Mouse (Mus musculus): ENCODE results near the gene Rad23a.

Gene Rad23a

GRCm38 (mm10) chr8:84840248-84840999 is at the start of gene Rad23a:
TSS of gene Rad23a (minus strand) at chr8:84840665.
- peak; percentile 78 for DNase-seq (ENCODE audit: low spot score)

GRCm38 (mm10) chr8:84889141-84889540 is 48.7 kb upstream of the Rad23a start:
- DNase-seq (ENCODE audit: low spot score) = no peak

- DNase-seq (ENCODE audit: low spot score) = no peak
Observed at GRCm38 (mm10) chr8:84888280-84888679, 47.8 kb upstream of the Rad23a start.

DNA sequence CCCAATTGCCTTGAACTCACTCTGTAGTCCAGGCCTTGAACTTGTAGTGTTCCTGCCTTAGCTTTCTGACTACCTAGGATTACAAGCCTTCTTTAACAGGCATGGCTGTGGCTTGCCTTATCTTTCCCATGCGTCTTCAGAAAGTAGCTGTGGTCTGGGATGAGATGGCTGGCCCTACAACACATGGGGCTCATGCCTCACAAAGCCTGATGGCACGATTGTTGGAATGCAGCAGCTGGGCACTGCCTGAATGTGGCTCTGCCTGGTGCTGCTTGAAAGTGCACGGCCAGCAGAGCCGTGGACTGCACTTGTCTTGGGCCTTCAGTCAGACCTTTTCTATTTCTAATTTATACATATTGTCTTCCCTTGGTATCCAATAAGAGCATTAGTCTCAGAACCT is 44.3 kb upstream of the Rad23a start:
- no peak for DNase-seq (ENCODE audit: low spot score)

DNA sequence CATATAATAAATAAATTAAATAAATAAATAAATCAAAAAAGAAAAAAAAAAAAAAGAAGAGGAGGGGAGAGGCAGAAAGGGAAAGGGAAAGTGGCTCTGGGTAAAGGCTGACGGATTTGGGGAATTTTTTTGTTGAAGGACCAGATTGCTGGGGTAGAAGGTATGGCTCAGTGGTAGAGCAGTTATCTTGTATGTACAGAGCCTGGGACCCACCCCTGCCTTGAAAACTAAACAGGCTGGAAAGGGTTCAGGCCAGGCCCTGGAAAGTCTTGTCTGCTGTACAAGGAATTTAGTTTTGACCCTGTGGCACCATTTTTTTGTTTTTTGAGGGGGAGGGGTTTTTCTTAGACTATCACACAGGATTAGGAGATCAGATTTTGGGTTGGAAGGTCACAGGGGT is 38.5 kb upstream of the Rad23a start:
- DNase-seq (ENCODE audit: low spot score) = no peak

GRCm38 (mm10) chr8:84877297-84878035 is 37.0 kb upstream of the Rad23a start:
- no peak for DNase-seq (ENCODE audit: low spot score)

GRCm38 (mm10) chr8:84874339-84874738 is 33.9 kb upstream of the Rad23a start:
- DNase-seq (ENCODE audit: low spot score) = no peak

DNA sequence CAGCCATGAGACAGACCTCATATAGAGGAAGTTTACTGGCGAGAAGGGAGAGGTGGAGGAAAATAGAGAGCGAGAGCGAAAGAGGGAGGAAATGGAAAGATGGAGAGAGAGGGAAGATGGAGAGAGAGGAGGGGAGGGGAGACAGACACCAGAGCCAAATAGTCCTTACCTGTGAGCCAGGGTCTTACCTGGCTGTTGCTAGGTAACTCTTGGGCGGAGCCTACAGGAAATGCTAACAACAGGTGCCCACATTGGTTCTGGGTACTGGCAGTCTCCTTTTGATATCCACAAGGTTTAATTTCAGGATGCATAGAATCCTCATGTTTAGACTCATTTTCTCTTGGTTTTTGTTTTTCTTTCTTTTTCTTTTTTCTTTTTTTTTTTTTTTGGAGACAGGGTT is 32.6 kb upstream of the Rad23a start:
- DNase-seq (ENCODE audit: low spot score) = no peak

DNA sequence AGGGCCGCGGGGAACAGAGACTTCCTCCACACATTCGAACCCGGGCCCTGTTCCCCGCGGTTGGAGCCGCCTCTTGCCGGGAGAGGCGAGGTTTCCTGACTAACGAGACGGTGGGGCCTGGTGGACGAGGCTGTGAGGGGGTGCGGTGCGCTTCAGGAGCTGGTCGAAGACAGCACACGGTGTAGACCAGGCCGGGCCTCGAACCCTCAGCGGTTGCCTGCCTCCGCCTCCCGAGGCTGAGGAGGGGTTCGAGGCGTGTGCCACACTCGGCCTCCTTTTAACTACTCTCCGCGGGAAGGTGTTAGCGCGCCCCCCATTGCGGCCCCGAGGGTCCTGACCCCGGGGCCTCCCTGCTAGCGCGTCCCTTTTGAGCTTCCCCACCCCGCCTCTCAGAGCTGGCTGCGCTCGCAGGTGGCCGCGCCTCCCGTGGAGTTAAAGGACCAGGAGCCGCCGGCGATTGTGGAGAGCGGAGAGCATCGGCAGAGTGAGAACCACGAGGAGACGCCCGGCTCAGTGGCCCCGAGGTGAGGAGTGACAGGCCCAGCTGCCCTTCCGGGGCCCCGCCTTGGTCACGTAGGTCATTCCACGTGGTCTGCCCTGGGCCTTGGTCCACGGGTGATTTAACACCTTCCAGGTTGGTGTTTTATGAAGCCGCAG is 32.0 kb upstream of the Rad23a start:
- no peak for DNase-seq (ENCODE audit: low spot score)

- DNase-seq (ENCODE audit: low spot score) = no peak
Observed at GRCm38 (mm10) chr8:84871376-84872308, 31.2 kb upstream of the Rad23a start, which contains the start of gene Syce2. TSS of gene Syce2 (plus strand) at chr8:84872111.

DNA sequence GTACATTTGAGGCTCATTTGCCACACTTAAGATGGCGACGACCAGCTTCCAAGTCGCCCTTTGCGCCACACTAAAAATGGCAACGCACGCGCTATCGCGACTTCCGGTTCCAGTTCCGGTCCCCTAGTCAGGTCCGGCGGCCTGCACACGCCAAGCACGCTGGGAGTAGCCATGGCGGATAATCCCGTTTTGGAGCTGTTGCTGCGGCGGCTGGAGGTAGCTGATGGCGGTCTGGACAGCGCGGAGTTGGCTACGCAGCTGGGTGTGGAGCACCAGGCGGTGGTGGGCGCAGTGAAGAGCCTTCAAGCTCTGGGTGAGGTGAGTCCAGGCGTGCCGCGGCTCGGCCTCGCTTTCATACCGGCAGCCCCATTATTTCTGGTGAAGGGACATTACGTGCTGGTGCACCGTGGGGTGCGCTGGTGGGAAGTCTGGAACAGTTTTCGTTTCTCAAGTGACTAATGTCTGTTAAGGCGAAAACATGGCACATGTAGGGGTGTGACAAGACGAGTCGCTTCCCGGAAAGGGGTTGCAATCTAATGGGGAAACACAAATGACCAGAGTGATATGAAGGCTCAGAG is 16.5 kb upstream of the Rad23a start, which contains the start of gene Farsa:
Farsa (plus strand) TSS at position 126 of the 578 bp plus-strand sequence.
- peak; percentile 84 for DNase-seq (ENCODE audit: low spot score)

DNA sequence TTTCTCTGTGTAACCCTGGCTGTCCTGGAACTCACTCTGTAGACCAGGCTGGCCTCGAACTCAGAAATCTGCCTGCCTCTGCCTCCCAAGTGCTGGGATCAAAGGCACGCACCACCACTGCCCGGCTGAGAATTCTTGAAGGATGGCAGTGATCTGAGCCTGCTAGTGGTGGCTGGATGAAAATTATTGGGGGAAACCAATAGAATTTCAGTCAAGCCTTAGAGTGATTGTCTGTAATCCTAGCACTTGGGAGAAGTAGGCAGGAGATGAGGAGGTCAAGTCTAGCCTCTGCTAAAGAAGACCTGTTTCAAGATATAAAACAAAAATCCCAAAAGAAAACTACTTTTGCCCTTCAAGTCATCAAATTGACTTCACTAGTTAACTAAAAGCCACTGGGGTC is 16.0 kb upstream of the Rad23a start:
- no peak for DNase-seq (ENCODE audit: low spot score)

GRCm38 (mm10) chr8:84847684-84848435 is 7.4 kb upstream of the Rad23a start:
- no peak for DNase-seq (ENCODE audit: low spot score)

GRCm38 (mm10) chr8:84846722-84847572 is 6.5 kb upstream of the Rad23a start, which contains the start of gene Calr:
TSS of gene Calr (minus strand) at chr8:84846934.
- peak; percentile 99 for DNase-seq (ENCODE audit: low spot score)

- DNase-seq (ENCODE audit: low spot score) = no peak
Observed at GRCm38 (mm10) chr8:84846094-84846721, 5.7 kb upstream of the Rad23a start.

GRCm38 (mm10) chr8:84845355-84846093 is 5.1 kb upstream of the Rad23a start:
- DNase-seq (ENCODE audit: low spot score) = no peak

GRCm38 (mm10) chr8:84844397-84845070 is 4.1 kb upstream of the Rad23a start:
- no peak for DNase-seq (ENCODE audit: low spot score)

DNA sequence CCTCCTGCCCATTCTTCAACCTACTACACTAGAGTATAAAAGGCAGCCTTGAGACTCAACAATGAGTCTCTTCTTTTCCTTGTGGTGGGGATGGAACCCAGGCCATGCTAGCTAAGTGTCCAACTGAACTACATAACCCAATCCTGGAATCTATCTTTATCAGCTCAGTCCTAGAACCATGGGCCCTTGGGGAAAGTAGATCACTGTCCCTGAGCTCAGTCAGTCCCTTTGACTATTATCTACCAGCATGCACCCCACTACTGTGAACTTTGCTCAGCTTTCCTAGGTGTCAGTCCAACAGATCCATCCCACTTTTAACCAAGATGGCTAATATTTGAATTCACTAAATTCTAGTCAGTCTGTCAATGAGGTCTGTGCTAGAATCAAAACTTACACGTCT is 1.0 kb upstream of the Rad23a start:
- DNase-seq (ENCODE audit: low spot score) = no peak

All from layer of hippocampus, adult 9-10 months (tissue).